Mouse (Mus musculus) spleen, adult 12 weeks (tissue): ENCODE data around the gene Rpp30.

Experiments used
- DNase-seq: peaks from one replicate; pipeline ENCODE4 v3.0.0; 2022; ENCODE audit warnings: low spot score

The Rpp30 gene

GRCm38 (mm10) chr19:36083262-36084225 lies at the start of gene Rpp30:
Gene Rpp30, plus strand, starts transcription at chr19:36083716.
- peak; percentile 70 for DNase-seq

GRCm38 (mm10) chr19:36046046-36046445 lies 37.5 kb upstream of the Rpp30 start:
- DNase-seq, result no peak

- DNase-seq, result no peak
Measured at GRCm38 (mm10) chr19:36056502-36057221, 26.9 kb upstream of the Rpp30 start.

GRCm38 (mm10) chr19:36057231-36057811 lies 26.2 kb upstream of the Rpp30 start, which contains the start of gene Htr7:
Gene Htr7, minus strand, starts transcription at chr19:36057507.
- no peak for DNase-seq

- no peak for DNase-seq
Measured at GRCm38 (mm10) chr19:36062801-36063529, 20.6 kb upstream of the Rpp30 start.

GRCm38 (mm10) chr19:36082606-36083261 lies 782 bp upstream of the Rpp30 start:
- no peak for DNase-seq

- no peak for DNase-seq
Measured at GRCm38 (mm10) chr19:36090781-36091180, 7.3 kb downstream of the Rpp30 start.

GRCm38 (mm10) chr19:36097194-36097593 lies 13.7 kb downstream of the Rpp30 start:
- DNase-seq, result no peak

GRCm38 (mm10) chr19:36098265-36098664 lies 14.7 kb downstream of the Rpp30 start:
- DNase-seq, result no peak

- no peak for DNase-seq
Measured at GRCm38 (mm10) chr19:36098916-36099315, 15.4 kb downstream of the Rpp30 start.

- no peak for DNase-seq
Measured at GRCm38 (mm10) chr19:36103909-36104308, 20.4 kb downstream of the Rpp30 start.

- DNase-seq, result no peak
Measured at GRCm38 (mm10) chr19:36109318-36109944, 25.9 kb downstream of the Rpp30 start.

GRCm38 (mm10) chr19:36110465-36110864 lies 26.9 kb downstream of the Rpp30 start:
- DNase-seq, result no peak

GRCm38 (mm10) chr19:36111054-36111895 lies 27.8 kb downstream of the Rpp30 start:
- no peak for DNase-seq

GRCm38 (mm10) chr19:36112007-36112406 lies 28.5 kb downstream of the Rpp30 start:
- DNase-seq, result no peak

GRCm38 (mm10) chr19:36116185-36116584 lies 32.7 kb downstream of the Rpp30 start:
- DNase-seq, result no peak

GRCm38 (mm10) chr19:36119219-36119618 lies 35.7 kb downstream of the Rpp30 start:
- no peak for DNase-seq

- no peak for DNase-seq
Measured at GRCm38 (mm10) chr19:36119783-36120471, 36.4 kb downstream of the Rpp30 start, which contains the start of gene Ankrd1. Gene Ankrd1, minus strand, starts transcription at chr19:36120099.

- no peak for DNase-seq
Measured at GRCm38 (mm10) chr19:36124203-36124602, 40.7 kb downstream of the Rpp30 start.
